Mouse (Mus musculus): Measurements from ENCODE around the gene Nenf. TPM values are rescaled to one million over a fixed set of nuclear protein-coding genes. Genes with fewer than 3 reads are reported as not detected.
A peak's percentile ranks its signal among the peaks of the same experiment; 100 is the strongest.

The Nenf gene
- polyA plus RNA-seq, 1 experiment from 2014 or later, result 126 TPM

DNA sequence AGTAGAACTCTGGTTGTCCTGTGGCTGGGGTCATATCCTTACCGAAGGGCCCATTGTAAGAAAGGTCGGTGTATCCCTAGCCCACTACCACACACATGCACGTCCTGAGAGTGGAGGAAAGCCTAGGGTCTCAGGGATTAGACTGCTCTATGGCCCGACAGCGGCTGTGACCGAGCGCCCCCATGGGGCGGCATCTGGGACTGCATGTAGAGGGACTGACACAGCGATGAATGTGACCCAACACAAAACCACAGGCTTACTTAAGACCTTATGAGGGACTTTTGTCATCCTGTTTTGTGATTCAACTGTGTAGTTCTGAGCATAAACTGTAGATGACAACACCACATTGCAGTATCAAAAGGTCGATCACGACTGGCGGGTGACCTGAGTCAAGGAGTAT, 42.5 kb downstream of the Nenf start:
- H3K36me3 ChIP-seq (ENCODE audit: control insufficient read depth, insufficient read depth, low read length), result no peaks in the 10 kb centered on the region
- WGBS, result 10% methylated on average over 12 of the region's 12 CpGs
- ATAC-seq (replicated peaks; ENCODE audit: low FRiP score, low TSS enrichment, low read depth) (0 out of 2 replicates have a peak, but pooled peaks have one; percentile 28), DNase-seq (ENCODE audit: low spot score) (peak; percentile 91)
- no peaks in the 10 kb centered on the region for H3K9me3 ChIP-seq (ENCODE audit: control insufficient read depth, low read length)
- H3K27ac ChIP-seq (ENCODE audit: low read depth), result no peak overlapping the region
- no peak overlapping the region for H3K9ac ChIP-seq (ENCODE audit: low read length)
- no peak overlapping the region for H3K4me2 ChIP-seq (ENCODE audit: low read length)
- H3K27me3 ChIP-seq (replicated peaks; ENCODE audit: control insufficient read depth, insufficient read depth, low read length), result no peaks in the 10 kb centered on the region
- H3K4me1 ChIP-seq (replicated peaks; ENCODE audit: control insufficient read depth, insufficient read depth, low read length), result no peaks in the 10 kb centered on the region
- no peak overlapping the region for H3K4me3 ChIP-seq (ENCODE audit: low read depth, low read length)

DNA sequence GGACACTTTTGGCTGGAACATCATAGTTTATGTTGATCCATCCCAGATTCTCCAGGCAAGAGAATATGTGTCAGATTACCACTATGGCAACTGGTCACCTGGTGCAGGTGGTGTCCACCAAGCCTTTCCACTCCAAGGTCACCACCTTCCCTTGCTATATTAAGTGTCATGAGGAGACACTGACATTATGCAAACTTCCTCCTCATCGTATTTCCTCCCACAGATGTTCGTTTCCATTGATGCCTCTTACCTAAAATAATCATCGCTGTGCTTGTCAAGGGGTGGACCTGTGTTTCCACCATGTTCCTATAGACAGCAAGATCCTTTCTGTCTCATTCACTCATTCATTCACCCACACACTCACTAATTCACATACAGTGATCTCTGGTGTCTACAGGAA, 45.3 kb downstream of the Nenf start:
- DNase-seq (ENCODE audit: low spot score) (no peak), ATAC-seq (replicated peaks; ENCODE audit: low FRiP score, low TSS enrichment, low read depth) (no peak)
- Histone ChIP-seq H3K27me3 (replicated peaks; ENCODE audit: control insufficient read depth, insufficient read depth, low read length) (no peaks in the 10 kb centered on the region), H3K9me3 (ENCODE audit: control insufficient read depth, low read length) (no peaks in the 10 kb centered on the region), H3K4me2 (ENCODE audit: low read length) (no peak overlapping the region), H3K27ac (ENCODE audit: low read depth) (no peak overlapping the region), H3K36me3 (ENCODE audit: control insufficient read depth, insufficient read depth, low read length) (no peaks in the 10 kb centered on the region), H3K4me3 (ENCODE audit: low read depth, low read length) (no peak overlapping the region), H3K9ac (ENCODE audit: low read length) (no peak overlapping the region), H3K4me1 (replicated peaks; ENCODE audit: control insufficient read depth, insufficient read depth, low read length) (peaks cover 3% of the 10 kb centered on the region; the same call in 1 of the 2 replicates)
- WGBS, result 75% methylated on average over 3 of the region's 3 CpGs

DNA sequence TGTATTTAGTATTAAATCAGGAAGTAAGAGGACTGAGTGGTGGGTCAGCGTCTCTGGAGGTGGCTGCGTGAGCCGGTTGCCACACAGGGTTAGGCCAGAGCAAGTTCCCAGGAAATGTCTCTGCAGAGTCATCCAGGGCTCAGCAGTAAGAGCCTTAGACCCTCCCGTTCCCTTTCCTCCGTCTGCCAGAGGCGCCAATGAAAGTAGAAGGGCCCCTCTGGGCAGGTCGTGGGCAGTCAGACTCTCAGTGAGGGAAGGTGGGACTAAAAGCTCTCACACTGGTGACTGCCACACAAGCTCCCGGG, 48.4 kb downstream of the Nenf start:
- DNase-seq (ENCODE audit: low spot score), result no peak
- ATAC-seq (replicated peaks; ENCODE audit: low FRiP score, low TSS enrichment, low read depth), result no peak
- WGBS, result 50% methylated on average over 8 of the region's 8 CpGs

DNA sequence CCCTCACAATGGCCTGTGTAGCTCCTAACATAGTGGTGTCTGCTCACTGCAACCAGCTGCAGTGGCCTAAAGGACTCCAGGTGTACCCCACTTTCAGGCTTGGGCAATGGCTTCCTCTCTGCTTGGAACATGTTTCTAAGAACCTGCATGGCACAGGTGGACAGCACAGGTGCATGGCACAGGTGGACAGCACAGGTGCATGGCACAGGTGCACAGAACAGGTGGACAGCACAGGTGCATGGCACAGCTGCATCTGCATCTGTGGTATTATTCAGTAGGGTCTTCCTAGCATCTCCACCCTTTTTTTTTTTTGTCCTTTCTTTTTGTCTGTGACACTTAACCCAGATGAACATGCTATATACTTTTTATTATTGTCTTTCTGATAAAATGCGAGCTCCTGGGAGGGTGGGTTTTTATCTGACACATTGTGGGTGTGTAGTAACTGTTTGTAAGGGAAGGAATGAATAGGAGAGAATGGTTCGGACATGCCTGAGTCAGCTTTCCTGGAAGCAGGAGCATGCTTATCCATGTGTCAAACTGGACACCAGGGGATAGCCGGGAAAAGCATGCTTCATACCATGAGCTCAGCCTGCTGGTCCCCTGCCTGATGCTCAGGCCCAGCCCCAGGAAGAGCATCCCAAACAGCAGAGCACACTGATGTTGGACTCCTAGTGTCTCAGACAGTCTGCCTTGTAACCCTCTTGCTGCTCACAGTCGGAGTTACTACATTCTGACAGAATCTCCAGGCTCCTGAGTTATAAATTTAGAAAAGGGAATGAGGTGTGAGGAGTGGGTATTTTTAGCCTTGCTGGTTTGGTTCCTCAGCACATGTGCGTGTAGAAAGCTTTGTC, 49.0 kb downstream of the Nenf start:
- no peak for DNase-seq (ENCODE audit: low spot score)
- Histone ChIP-seq H3K27ac (ENCODE audit: low read depth) (no peak overlapping the region), H3K4me1 (replicated peaks; ENCODE audit: control insufficient read depth, insufficient read depth, low read length) (peaks cover 4% of the 10 kb centered on the region; the same call in 1 of the 2 replicates), H3K9ac (ENCODE audit: low read length) (no peak overlapping the region), H3K4me2 (ENCODE audit: low read length) (no peak overlapping the region), H3K4me3 (ENCODE audit: low read depth, low read length) (no peak overlapping the region), H3K9me3 (ENCODE audit: control insufficient read depth, low read length) (no peaks in the 10 kb centered on the region), H3K27me3 (replicated peaks; ENCODE audit: control insufficient read depth, insufficient read depth, low read length) (no peaks in the 10 kb centered on the region), H3K36me3 (ENCODE audit: control insufficient read depth, insufficient read depth, low read length) (no peaks in the 10 kb centered on the region)
- 59% methylated on average over 5 of the region's 5 CpGs for WGBS
- ATAC-seq (replicated peaks; ENCODE audit: low FRiP score, low TSS enrichment, low read depth), result no peak

More for the DNA sequence above, 48.4 kb downstream of the Nenf start:
- peaks cover 4% of the 10 kb centered on the region; the same call in 1 of the 2 replicates for H3K4me1 ChIP-seq (replicated peaks; ENCODE audit: control insufficient read depth, insufficient read depth, low read length)
- no peak overlapping the region for H3K4me2 ChIP-seq (ENCODE audit: low read length)
- no peaks in the 10 kb centered on the region for H3K9me3 ChIP-seq (ENCODE audit: control insufficient read depth, low read length)
- no peak overlapping the region for H3K9ac ChIP-seq (ENCODE audit: low read length)
- no peak overlapping the region for H3K27ac ChIP-seq (ENCODE audit: low read depth)
- no peak overlapping the region for H3K4me3 ChIP-seq (ENCODE audit: low read depth, low read length)
- H3K27me3 ChIP-seq (replicated peaks; ENCODE audit: control insufficient read depth, insufficient read depth, low read length), result no peaks in the 10 kb centered on the region
- no peaks in the 10 kb centered on the region for H3K36me3 ChIP-seq (ENCODE audit: control insufficient read depth, insufficient read depth, low read length)

DNA sequence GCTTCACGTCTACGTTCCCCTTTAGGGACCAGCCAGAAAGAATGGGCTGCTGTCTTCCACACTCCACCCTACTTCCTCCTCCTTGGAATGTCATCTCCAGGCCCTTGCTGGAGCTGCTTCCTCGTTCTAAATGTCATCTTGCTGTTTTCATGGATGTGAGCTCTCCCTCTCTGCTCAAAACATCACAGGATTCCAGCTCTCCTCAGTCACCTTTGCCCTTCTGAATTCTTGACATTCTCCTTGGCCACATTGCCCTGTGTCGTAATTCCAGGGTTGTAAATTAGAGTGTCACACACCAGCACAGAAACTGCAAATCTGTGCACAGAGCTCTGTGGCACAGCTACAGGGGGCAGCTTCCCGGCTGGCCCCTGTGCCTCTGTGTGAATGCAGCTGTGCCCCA, 50.1 kb downstream of the Nenf start:
- ATAC-seq (replicated peaks; ENCODE audit: low FRiP score, low TSS enrichment, low read depth) (no peak), DNase-seq (ENCODE audit: low spot score) (no peak)
- no peaks in the 10 kb centered on the region for H3K9me3 ChIP-seq (ENCODE audit: control insufficient read depth, low read length)
- no peaks in the 10 kb centered on the region for H3K27me3 ChIP-seq (replicated peaks; ENCODE audit: control insufficient read depth, insufficient read depth, low read length)
- H3K36me3 ChIP-seq (ENCODE audit: control insufficient read depth, insufficient read depth, low read length), result no peaks in the 10 kb centered on the region
- WGBS, result 16% methylated on average over 5 of the region's 5 CpGs
- H3K9ac ChIP-seq (ENCODE audit: low read length), result no peak overlapping the region
- no peak overlapping the region for H3K4me2 ChIP-seq (ENCODE audit: low read length)
- H3K27ac ChIP-seq (ENCODE audit: low read depth), result no peak overlapping the region
- peaks cover 4% of the 10 kb centered on the region; the same call in 1 of the 2 replicates for H3K4me1 ChIP-seq (replicated peaks; ENCODE audit: control insufficient read depth, insufficient read depth, low read length)
- no peak overlapping the region for H3K4me3 ChIP-seq (ENCODE audit: low read depth, low read length)

DNA sequence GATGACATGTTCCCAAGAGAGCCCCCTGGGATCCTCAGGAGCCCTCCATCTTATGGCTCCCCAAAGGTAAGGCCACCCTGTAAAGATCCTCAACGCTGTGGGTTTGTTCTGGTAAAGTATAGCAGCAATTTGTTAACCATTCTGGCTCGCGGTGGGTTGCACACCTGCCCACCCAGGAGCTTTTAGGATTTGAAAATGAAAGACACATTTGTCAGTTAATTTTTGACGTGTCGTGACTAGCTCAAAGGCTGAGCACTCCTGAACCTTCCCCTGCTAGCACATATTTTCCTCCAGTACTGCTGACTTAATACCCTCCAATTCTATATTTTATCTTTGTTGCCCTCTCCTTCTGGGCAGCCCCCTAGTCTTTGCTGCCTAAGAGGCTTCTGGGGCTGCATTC, 50.8 kb downstream of the Nenf start:
- Histone ChIP-seq H3K27me3 (replicated peaks; ENCODE audit: control insufficient read depth, insufficient read depth, low read length) (no peaks in the 10 kb centered on the region), H3K9ac (ENCODE audit: low read length) (no peak overlapping the region), H3K27ac (ENCODE audit: low read depth) (no peak overlapping the region), H3K4me1 (replicated peaks; ENCODE audit: control insufficient read depth, insufficient read depth, low read length) (peaks cover 4% of the 10 kb centered on the region; the same call in 1 of the 2 replicates), H3K4me2 (ENCODE audit: low read length) (no peak overlapping the region), H3K9me3 (ENCODE audit: control insufficient read depth, low read length) (no peaks in the 10 kb centered on the region), H3K4me3 (ENCODE audit: low read depth, low read length) (no peak overlapping the region), H3K36me3 (ENCODE audit: control insufficient read depth, insufficient read depth, low read length) (no peaks in the 10 kb centered on the region)
- DNase-seq (ENCODE audit: low spot score) (no peak), ATAC-seq (replicated peaks; ENCODE audit: low FRiP score, low TSS enrichment, low read depth) (no peak)
- 90% methylated on average over 5 of the region's 5 CpGs for WGBS

DNA sequence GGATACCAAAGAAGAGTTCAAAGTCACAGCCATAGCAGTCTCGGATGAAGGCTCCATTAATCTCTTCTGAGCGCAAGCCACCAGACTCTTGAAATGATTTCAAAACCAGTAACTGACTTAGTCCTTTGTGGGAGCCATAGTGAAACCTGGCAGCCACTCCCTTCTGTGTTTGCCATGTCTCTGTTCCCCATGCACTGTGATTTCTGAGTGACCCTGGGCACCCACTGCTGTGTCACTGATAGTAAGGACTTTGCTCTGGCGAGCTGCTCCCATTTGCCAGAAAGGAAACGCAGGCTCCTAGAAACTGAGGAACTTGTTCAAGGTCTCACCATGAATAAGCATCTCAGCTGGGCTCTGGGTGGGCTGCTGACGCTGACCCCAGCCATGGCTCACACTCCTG, 54.5 kb downstream of the Nenf start:
- no peak for ATAC-seq (replicated peaks; ENCODE audit: low FRiP score, low TSS enrichment, low read depth)
- Histone ChIP-seq H3K4me2 (ENCODE audit: low read length) (no peak overlapping the region), H3K9ac (ENCODE audit: low read length) (no peak overlapping the region), H3K27ac (ENCODE audit: low read depth) (no peak overlapping the region), H3K4me1 (replicated peaks; ENCODE audit: control insufficient read depth, insufficient read depth, low read length) (peaks cover 4% of the 10 kb centered on the region; the same call in 1 of the 2 replicates), H3K36me3 (ENCODE audit: control insufficient read depth, insufficient read depth, low read length) (no peaks in the 10 kb centered on the region), H3K9me3 (ENCODE audit: control insufficient read depth, low read length) (no peaks in the 10 kb centered on the region), H3K4me3 (ENCODE audit: low read depth, low read length) (no peak overlapping the region), H3K27me3 (replicated peaks; ENCODE audit: control insufficient read depth, insufficient read depth, low read length) (no peaks in the 10 kb centered on the region)
- no peak for DNase-seq (ENCODE audit: low spot score)
- 82% methylated on average over 5 of the region's 5 CpGs for WGBS

DNA sequence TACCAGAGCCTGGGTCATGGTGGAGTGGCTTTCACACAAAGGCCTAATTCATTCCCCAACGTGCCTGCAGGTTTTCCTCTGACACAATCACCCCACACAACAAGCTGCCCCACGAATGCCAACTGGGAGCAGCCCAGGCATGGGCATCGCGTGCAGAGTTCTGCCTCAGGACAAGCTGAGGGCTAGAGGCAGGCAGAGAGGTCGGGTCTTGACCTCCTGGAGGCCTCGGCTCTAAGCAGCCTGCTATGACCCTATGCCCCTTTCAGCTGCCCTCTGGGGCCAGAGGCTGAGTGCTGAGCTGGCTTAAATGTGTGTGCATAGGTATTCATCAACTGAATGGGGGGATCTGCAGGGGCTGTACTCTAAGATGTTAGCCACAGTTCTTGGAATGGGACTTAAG, 56.1 kb downstream of the Nenf start:
- no peak overlapping the region for H3K4me3 ChIP-seq (ENCODE audit: low read depth, low read length)
- H3K36me3 ChIP-seq (ENCODE audit: control insufficient read depth, insufficient read depth, low read length), result no peaks in the 10 kb centered on the region
- no peak overlapping the region for H3K4me2 ChIP-seq (ENCODE audit: low read length)
- WGBS, result 39% methylated on average over 6 of the region's 6 CpGs
- no peaks in the 10 kb centered on the region for H3K4me1 ChIP-seq (replicated peaks; ENCODE audit: control insufficient read depth, insufficient read depth, low read length)
- ATAC-seq (replicated peaks; ENCODE audit: low FRiP score, low TSS enrichment, low read depth) (no peak), DNase-seq (ENCODE audit: low spot score) (no peak)
- H3K9me3 ChIP-seq (ENCODE audit: control insufficient read depth, low read length), result no peaks in the 10 kb centered on the region
- H3K9ac ChIP-seq (ENCODE audit: low read length), result no peak overlapping the region
- H3K27ac ChIP-seq (ENCODE audit: low read depth), result no peak overlapping the region
- no peaks in the 10 kb centered on the region for H3K27me3 ChIP-seq (replicated peaks; ENCODE audit: control insufficient read depth, insufficient read depth, low read length)

DNA sequence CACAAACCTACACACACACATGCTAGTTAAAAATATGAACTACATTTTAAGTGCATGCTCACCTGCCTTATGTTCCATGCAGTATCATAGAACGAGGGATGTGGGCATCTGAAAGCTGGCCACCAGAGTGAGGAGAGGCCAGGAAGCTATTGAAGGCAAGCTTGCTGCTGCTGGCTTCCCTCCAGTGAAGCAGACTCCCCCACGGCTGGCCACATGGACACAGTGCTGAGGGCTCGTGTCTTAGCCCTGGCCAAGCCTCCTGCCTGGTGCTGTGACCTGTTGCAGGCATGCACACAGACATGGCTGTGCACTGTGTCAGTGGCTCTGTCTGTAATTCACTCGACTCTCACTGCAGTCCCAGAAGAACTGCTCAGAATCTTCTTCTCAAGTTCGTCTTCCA, 58.3 kb downstream of the Nenf start:
- no peak for ATAC-seq (replicated peaks; ENCODE audit: low FRiP score, low TSS enrichment, low read depth)
- H3K27me3 ChIP-seq (replicated peaks; ENCODE audit: control insufficient read depth, insufficient read depth, low read length), result no peaks in the 10 kb centered on the region
- no peak overlapping the region for H3K9ac ChIP-seq (ENCODE audit: low read length)
- H3K4me1 ChIP-seq (replicated peaks; ENCODE audit: control insufficient read depth, insufficient read depth, low read length), result no peaks in the 10 kb centered on the region
- no peaks in the 10 kb centered on the region for H3K9me3 ChIP-seq (ENCODE audit: control insufficient read depth, low read length)
- no peak overlapping the region for H3K4me3 ChIP-seq (ENCODE audit: low read depth, low read length)
- WGBS, result 49% methylated on average over 5 of the region's 5 CpGs
- H3K4me2 ChIP-seq (ENCODE audit: low read length), result no peak overlapping the region
- no peak for DNase-seq (ENCODE audit: low spot score)
- H3K36me3 ChIP-seq (ENCODE audit: control insufficient read depth, insufficient read depth, low read length), result no peaks in the 10 kb centered on the region
- H3K27ac ChIP-seq (ENCODE audit: low read depth), result no peak overlapping the region

All from intestine, embryonic 14.5 days (tissue).